Mouse (Mus musculus) liver, embryonic 12.5 days (tissue): ENCODE results near the gene Gm9999. TPM values are rescaled to one million over a fixed set of nuclear protein-coding genes. Genes with fewer than 3 reads are reported as not detected.
A peak's percentile ranks its signal among the peaks of the same experiment; 100 is the strongest.

Source experiments
- ATAC-seq: fragments of 200-750 bp; cut with Nextera tagmentation; 2 replicates; pipeline ENCODE4 v1.8.0; 2017; ENCODE audit warnings: moderate number of reproducible peaks, mild to moderate bottlenecking, moderate library complexity
- H3K27ac ChIP-seq: fragments of 300-500 bp; sonication (generic); 2 replicates; pipeline ENCODE4 v1.5.1; 2016; ENCODE audit warnings: mild to moderate bottlenecking
- H3K27me3 ChIP-seq: fragments of 300-500 bp; sonication (generic); replicated peaks from 2 replicates; pipeline ENCODE4 v1.6.1; 2016; ENCODE audit warnings: mild to moderate bottlenecking, moderate library complexity
- H3K36me3 ChIP-seq: fragments of 300-500 bp; sonication (generic); 2 replicates; pipeline ENCODE4 v1.6.1; 2016; ENCODE audit warnings: mild to moderate bottlenecking, moderate library complexity
- H3K4me1 ChIP-seq: fragments of 300-500 bp; sonication (generic); 2 replicates; pipeline ENCODE4 v1.6.1; 2016
- H3K4me2 ChIP-seq: fragments of 300-500 bp; sonication (generic); 2 replicates; pipeline ENCODE4 v1.6.1; 2016; ENCODE audit warnings: mild to moderate bottlenecking, moderate library complexity
- H3K4me3 ChIP-seq: fragments of 300-500 bp; sonication (generic); 2 replicates; pipeline ENCODE4 v1.5.1; 2016; ENCODE audit warnings: mild to moderate bottlenecking, moderate library complexity
- H3K9ac ChIP-seq: fragments of 300-500 bp; sonication (generic); 2 replicates; pipeline ENCODE4 v1.6.1; 2016; ENCODE audit warnings: mild to moderate bottlenecking, moderate library complexity
- H3K9me3 ChIP-seq: fragments of 300-500 bp; sonication (generic); replicated peaks from 2 replicates; pipeline ENCODE4 v1.6.1; 2016; ENCODE audit warnings: mild to moderate bottlenecking, moderate library complexity
- WGBS: fragments of 180-500 bp; shearing (Covaris S2); methylation state at CpG from one replicate; pipeline ENCODE4 v1.1.7; 2016; ENCODE audit not compliant: insufficient replicate concordance; 5-methylcytosine and 5-hydroxymethylcytosine counted together
- polyA plus RNA-seq: library from polyadenylated mRNA; unstranded; fragments of >200 nt; fragmentation: Nextera tagmentation; extraction: Ambion mirVana; gene quantifications from 2 replicates; pipeline ENCODE4 v1.2.1, GENCODE M21; 2016

Gm9999 gene
- polyA plus RNA-seq, 1 experiment from 2014 or later = not detected

DNA sequence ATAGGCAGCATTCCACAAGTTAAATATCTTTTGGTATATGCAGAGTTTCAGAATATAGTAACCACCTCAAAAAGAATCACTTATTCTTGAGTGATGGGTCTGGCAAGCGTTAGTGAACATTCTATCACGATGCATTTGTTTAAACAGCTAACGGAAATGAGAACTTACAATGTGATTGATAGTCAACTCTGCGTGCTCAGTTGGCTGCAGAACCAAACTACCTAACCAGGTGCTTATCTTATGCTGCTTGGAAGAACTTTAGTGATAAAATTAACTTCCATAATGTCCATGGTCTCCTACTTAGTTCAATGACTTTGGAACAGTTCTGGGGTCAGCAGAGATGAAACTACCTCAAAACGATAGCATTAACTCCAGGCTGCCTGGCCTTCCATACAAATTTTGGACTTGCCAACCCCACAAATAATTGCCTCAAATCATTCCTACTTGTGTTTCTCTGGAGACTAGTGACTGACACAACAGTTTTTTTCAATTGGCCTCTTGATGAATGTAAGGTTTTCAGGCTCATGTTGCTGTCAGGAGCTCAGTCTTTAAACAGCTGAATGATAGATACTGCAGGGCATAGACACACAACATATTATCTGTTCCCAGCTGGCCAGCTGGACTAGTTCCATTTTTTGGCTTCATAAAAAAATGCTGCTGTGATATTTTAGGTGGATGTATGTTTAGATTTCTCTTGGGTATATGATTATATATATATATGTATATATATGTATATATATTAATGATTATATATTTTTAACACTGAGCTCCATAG lies 17.9 kb downstream of the Gm9999 start:
- peaks cover 95% of the 10 kb centered on the region for H3K4me1 ChIP-seq
- 29% methylated on average over 5 of the region's 5 CpGs for WGBS
- H3K4me2 ChIP-seq = no peak overlapping the region; the same call in 1 of the 2 replicates
- H3K9ac ChIP-seq = no peak overlapping the region
- peak overlapping the region; percentile 20; the same call in 1 of the 2 replicates for H3K27ac ChIP-seq
- H3K9me3 ChIP-seq = no peaks in the 10 kb centered on the region
- H3K4me3 ChIP-seq = no peak overlapping the region
- H3K36me3 ChIP-seq = peaks cover 35% of the 10 kb centered on the region
- ATAC-seq = no peak
- no peaks in the 10 kb centered on the region for H3K27me3 ChIP-seq

DNA sequence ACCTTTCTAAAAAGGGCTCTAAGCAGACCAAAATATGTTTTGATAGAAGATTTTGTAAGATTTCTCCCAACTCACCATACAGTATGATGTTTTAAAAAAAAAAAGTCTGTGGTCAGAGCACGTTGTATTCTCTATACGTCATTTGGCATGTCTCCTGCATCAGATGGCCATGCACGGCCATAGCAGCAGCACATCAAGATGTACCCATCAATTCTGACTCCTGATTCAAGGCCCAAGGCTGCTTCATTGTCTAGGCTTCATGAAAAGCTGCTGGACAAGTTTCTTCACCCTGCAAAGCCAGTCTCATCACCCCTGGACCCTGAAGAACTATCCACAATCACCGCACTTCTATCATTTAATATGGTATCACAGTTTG lies 18.5 kb downstream of the Gm9999 start:
- H3K4me1 ChIP-seq = peaks cover 95% of the 10 kb centered on the region
- no peak overlapping the region for H3K4me3 ChIP-seq
- H3K9me3 ChIP-seq = no peaks in the 10 kb centered on the region
- no peaks in the 10 kb centered on the region for H3K27me3 ChIP-seq
- no peak overlapping the region for H3K9ac ChIP-seq
- peaks cover 29% of the 10 kb centered on the region for H3K36me3 ChIP-seq
- 79% methylated on average over 4 of the region's 4 CpGs for WGBS
- no peak overlapping the region for H3K27ac ChIP-seq
- H3K4me2 ChIP-seq = no peak overlapping the region
- no peak for ATAC-seq

DNA sequence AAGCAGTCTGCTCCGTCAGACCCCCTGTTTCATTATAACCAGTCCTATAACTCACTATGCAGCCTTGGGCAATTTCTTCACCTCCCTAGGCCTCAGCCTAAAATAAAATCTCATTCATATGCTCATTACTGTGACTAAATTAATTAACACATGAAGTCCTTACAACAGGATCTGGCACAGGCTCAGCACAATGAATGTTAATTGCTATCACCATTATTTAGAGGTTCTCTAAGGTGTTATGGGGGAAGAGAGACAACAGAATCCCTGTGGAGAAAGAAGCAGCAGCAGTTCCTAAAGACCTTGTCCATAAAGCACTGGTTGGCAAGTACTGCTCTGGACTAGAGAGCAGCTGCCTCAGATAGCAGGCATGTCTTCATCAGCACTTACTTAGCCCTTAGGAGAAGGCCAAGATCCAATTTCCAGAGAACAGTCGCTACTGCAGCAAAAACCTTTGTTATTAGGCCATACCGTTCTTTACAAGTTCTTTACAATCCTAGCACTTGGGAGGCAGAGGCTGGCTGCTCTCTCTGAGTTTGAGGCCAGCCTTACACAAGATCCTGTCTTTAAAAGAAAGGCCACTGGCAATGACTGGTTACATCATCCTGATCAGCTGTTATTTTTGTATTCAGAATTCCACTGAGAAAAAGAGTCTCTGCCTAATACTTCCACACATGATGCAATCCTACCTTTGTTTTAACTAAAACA lies 20.2 kb downstream of the Gm9999 start:
- H3K27ac ChIP-seq = no peak overlapping the region
- H3K27me3 ChIP-seq = no peaks in the 10 kb centered on the region
- peaks cover 12% of the 10 kb centered on the region for H3K36me3 ChIP-seq
- peaks cover 83% of the 10 kb centered on the region for H3K4me1 ChIP-seq
- H3K9ac ChIP-seq = 0 out of 2 replicates have a peak overlapping the region, but pooled peaks have one; percentile 22
- no peak for ATAC-seq
- no peaks in the 10 kb centered on the region for H3K9me3 ChIP-seq
- WGBS = 63% methylated on average over 3 of the region's 3 CpGs
- H3K4me2 ChIP-seq = no peak overlapping the region
- H3K4me3 ChIP-seq = no peak overlapping the region

DNA sequence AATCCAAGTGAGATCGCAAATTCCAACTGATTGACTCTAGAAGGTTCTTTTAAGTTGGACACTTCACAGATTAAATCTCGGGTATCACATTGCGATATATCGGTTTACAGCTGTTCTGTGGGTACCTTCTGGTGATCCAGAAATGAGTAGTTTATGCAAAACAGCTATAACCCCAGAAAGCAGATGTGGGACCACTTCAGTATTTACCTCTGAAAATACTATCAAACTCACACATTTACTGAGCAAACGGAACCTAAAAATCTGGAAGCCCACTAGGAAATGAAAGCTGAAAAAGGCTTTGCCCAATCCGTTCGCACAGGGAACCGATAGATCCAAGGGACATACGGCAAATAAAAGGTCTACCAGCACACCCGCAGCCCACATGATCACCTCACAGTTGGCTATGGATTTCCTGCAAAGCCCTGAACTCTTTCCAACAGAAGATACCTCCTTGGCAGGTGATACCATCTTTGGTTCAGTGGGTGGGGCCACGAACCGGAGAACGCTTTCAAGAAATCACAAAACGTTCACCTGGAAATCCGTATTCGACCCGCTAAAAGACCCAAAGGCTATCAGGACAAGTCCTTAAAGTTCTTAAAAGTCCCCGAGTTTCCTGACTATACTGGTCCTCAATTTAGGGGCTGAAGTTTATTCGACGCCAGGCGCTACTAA lies 23.9 kb downstream of the Gm9999 start:
- H3K9me3 ChIP-seq = no peaks in the 10 kb centered on the region
- ATAC-seq = no peak
- H3K4me2 ChIP-seq = peak overlapping the region; percentile 86
- no peaks in the 10 kb centered on the region for H3K36me3 ChIP-seq
- H3K4me3 ChIP-seq = peak overlapping the region; percentile 79
- no peaks in the 10 kb centered on the region for H3K27me3 ChIP-seq
- WGBS = 16% methylated on average over 21 of the region's 21 CpGs
- peak overlapping the region; percentile 82 for H3K9ac ChIP-seq
- H3K4me1 ChIP-seq = peaks cover 64% of the 10 kb centered on the region
- H3K27ac ChIP-seq = peak overlapping the region; percentile 94

DNA sequence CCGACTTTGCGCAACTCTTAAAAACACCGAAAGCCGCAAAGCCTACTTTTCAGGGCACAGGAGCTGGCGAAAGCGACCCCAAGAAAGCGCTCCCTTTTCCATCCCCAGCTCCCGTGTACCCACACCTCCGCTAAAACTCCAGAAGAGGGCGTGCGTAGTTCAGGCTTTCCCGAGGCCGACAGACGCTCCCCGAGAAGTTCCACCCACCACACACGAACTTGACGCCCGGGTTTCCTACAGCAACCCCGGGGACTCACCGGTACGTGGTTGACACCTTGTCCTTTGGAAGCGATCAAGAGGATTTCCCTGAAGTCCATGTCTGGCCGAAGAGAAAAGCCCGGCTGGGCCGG lies 24.4 kb downstream of the Gm9999 start:
- peaks cover 63% of the 10 kb centered on the region for H3K4me1 ChIP-seq
- peak; percentile 71 for ATAC-seq

DNA sequence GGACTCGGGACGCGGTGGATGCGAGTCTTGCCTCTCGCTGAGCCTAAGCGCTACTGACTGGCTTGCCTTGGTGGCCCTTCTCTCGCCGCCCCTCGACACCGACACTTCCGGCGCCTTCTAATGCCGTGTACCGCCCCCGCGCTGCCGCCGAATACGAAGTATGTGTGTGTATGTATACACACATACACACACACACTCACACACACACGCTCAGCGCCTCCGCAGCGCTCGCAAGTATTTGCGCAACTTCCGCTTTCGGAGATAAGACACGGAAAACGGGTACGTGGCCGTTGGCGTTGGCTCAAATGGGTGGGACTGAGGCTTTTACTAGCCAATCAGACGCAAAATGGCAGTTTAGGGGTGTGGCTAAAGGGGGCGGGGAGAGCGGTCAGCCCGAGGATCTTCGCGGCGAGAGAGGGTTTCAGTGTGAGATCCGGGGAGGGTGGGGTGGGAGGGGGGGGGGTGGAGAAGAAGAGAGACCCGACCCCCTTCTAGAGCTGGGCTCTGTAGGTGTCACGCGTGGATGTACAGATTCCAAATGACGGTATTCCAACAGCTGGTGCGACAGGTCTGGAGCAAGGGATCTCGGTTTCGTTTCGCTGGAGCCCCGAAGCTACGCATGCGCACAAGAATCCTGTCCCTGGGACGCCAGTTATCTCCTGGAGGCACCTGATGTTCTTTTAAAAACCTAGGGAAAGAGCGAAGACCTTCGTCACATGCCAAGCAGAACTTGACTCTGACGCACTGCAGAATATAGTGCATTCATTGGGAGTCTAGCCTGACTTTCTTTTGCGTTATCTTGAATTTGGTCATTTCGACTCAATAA lies 25.0 kb downstream of the Gm9999 start, which contains the start of gene Spty2d1:
Gene Spty2d1, minus strand, starts transcription at position 244 of the 826 bp plus-strand sequence.
- peak within 1 kb of the TSS; percentile 79 for H3K4me3 ChIP-seq
- H3K9ac ChIP-seq = peak within 1 kb of the TSS; percentile 82
- peak within 1 kb of the TSS; percentile 94 for H3K27ac ChIP-seq
- H3K4me2 ChIP-seq = peak within 1 kb of the TSS; percentile 86
- H3K36me3 ChIP-seq = no peaks in the 10 kb centered on the region
- ATAC-seq = peak; percentile 92
- peaks cover 63% of the 10 kb centered on the region for H3K4me1 ChIP-seq
- H3K27me3 ChIP-seq = no peaks in the 10 kb centered on the region
- H3K9me3 ChIP-seq = no peaks in the 10 kb centered on the region
- WGBS = under 1% methylated on average over 57 of the region's 57 CpGs

More for the DNA sequence above, 24.4 kb downstream of the Gm9999 start:
- Histone ChIP-seq H3K36me3 (no peaks in the 10 kb centered on the region), H3K9ac (peak overlapping the region; percentile 82), H3K27ac (peak overlapping the region; percentile 94), H3K4me2 (peak overlapping the region; percentile 86), H3K27me3 (no peaks in the 10 kb centered on the region), H3K4me3 (peak overlapping the region; percentile 79), H3K9me3 (no peaks in the 10 kb centered on the region)
- WGBS = under 1% methylated on average over 25 of the region's 25 CpGs

DNA sequence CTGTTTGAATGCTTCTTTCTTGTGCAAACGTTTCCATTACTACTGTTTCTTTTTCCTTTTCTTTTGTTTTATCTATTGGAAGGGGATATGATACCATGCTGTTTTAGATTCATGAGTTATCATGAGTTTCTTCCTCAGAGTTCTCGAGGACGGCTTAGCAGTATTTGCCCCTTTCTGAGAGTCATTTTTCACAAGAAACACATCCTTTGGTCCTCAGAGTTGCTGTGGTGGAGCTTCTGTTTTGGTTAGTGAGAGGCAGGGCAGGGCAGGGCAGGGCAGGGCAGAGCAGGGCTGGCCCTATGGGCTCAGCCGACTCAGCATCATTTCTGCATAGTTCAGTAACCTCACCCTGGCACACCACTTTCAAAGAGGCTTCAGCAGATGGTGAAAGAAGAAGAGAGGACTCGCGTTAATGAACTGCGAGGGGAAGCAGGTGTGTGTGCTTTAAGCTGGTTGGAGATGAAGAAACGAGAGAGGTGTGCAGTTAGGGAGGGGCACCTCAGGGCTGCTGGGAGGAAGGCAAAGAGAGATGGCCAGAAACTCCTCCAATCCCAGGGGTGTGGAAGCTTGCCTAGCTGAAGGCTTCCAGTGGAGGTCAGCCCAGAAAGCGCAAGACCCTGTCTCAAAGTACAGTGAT lies 29.9 kb downstream of the Gm9999 start:
- Histone ChIP-seq H3K27ac (peak overlapping the region; percentile 58), H3K4me3 (no peak overlapping the region), H3K36me3 (no peaks in the 10 kb centered on the region), H3K4me1 (peaks cover 62% of the 10 kb centered on the region), H3K4me2 (peak overlapping the region; percentile 39), H3K9me3 (no peaks in the 10 kb centered on the region), H3K9ac (no peak overlapping the region), H3K27me3 (no peaks in the 10 kb centered on the region)
- 28% methylated on average over 9 of the region's 9 CpGs for WGBS
- ATAC-seq = no peak

DNA sequence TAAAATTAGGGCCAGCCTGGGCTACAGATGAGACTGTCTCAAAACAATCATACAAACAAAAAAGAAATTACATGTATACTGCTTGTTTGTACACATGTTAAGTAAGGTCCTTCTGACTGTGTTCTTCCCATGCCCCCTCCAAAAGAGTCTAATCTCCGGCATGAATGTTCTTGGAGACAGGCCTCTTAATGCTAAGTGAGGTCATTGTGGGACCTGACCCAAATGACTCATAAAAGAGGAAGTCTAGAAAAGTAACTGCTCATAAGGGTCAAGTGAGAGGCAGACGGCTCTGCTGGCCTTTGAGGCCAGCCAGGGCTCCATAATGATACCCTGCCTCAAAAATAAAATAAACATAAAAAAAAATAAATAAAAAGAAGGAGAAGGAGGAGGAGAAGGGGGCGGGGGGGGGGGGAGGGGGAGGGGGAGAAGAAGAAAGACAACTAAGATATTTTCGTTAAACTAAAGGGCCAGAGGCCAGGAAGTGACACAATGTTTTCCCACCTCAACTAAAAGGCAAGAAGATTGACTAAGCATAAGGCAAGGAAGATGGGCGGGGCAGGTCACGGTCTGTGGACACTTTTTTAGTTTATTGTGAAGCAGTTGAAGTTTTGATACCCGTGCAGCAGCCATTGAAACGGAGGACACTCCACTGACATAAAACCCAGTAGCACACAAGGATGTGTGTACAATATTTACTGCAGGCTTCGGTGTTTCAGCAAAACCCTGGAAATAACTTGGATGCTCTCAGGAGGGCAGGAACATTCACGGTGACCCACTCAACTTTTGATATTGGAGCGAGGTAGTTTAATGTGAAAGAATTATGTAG lies 31.4 kb downstream of the Gm9999 start:
- peak overlapping the region; percentile 93 for H3K27ac ChIP-seq
- H3K4me1 ChIP-seq = peaks cover 51% of the 10 kb centered on the region
- H3K36me3 ChIP-seq = no peaks in the 10 kb centered on the region
- WGBS = 41% methylated on average over 10 of the region's 11 CpGs
- no peaks in the 10 kb centered on the region for H3K27me3 ChIP-seq
- ATAC-seq = no peak
- peak overlapping the region; percentile 21; the same call in 1 of the 2 replicates for H3K4me3 ChIP-seq
- peak overlapping the region; percentile 45; the same call in 1 of the 2 replicates for H3K9ac ChIP-seq
- peak overlapping the region; percentile 57 for H3K4me2 ChIP-seq
- no peaks in the 10 kb centered on the region for H3K9me3 ChIP-seq

DNA sequence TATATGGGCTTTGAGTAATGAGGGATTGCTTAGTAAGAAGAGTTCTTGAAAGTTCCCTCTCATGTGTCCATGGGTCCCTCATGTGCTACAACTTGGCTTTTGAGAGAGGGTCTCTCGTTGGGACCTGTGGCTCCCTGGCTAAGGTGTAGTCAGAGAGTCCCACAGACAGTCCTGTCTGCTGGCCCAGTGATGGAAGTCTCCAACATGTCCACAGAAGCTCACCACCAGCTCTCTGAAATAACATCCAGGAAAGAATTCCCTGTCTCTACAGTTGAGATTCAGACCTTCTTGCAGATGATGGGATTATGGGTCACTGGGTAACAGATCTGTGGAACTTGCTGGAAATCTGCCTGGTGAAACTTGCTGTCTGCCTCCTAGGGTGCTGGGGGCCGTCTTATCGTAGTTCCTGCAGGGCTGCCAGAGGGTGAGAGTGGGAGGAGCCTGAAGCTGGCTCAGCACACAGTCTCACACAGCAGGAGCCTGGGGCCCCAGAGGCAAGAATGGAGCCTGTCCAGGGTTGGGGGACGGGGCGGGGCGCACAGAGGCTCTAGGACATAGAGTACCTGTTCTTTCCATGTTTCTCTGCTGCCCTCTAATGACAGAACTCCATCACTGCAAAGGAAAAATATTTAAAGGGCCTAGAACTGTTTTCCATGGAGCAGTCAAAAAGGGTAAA lies 32.1 kb downstream of the Gm9999 start:
- Histone ChIP-seq H3K9ac (peak overlapping the region; percentile 45; the same call in 1 of the 2 replicates), H3K4me2 (peak overlapping the region; percentile 57), H3K9me3 (no peaks in the 10 kb centered on the region), H3K36me3 (no peaks in the 10 kb centered on the region), H3K27me3 (no peaks in the 10 kb centered on the region), H3K27ac (peak overlapping the region; percentile 93), H3K4me1 (peaks cover 45% of the 10 kb centered on the region), H3K4me3 (peak overlapping the region; percentile 21)
- 5% methylated on average over 6 of the region's 6 CpGs for WGBS
- ATAC-seq = peak; percentile 100

DNA sequence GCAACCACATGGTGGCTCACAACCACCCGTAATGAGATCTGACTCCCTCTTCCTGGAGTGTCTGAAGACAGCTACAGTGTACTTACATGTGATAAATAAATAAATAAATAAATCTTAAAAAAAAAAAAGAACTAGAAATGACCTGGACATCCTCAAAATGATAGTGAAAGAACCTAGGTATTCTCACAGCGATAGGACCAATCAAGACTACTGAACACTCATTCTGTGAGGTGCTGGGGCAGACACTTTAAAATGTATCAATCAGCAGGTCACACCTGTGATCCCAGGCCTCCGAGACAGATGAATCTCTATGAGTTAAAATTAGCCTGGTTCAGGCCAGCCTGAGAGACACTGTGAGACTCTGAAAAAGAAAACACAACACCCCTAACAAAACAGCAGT lies 33.2 kb downstream of the Gm9999 start:
- H3K36me3 ChIP-seq = no peaks in the 10 kb centered on the region
- H3K9me3 ChIP-seq = no peaks in the 10 kb centered on the region
- H3K4me3 ChIP-seq = no peak overlapping the region
- H3K4me1 ChIP-seq = peaks cover 45% of the 10 kb centered on the region
- no peak overlapping the region for H3K4me2 ChIP-seq
- H3K27ac ChIP-seq = no peak overlapping the region
- no peak for ATAC-seq
- no peak overlapping the region for H3K9ac ChIP-seq
- H3K27me3 ChIP-seq = 0 out of 2 replicates have a peak, but pooled peaks cover 6% of the 10 kb centered on the region
- WGBS = 72% methylated on average over 3 of the region's 3 CpGs
